Comparison of ENCODE assay signal across 10 mouse cellular contexts in the genomic region with DNA sequence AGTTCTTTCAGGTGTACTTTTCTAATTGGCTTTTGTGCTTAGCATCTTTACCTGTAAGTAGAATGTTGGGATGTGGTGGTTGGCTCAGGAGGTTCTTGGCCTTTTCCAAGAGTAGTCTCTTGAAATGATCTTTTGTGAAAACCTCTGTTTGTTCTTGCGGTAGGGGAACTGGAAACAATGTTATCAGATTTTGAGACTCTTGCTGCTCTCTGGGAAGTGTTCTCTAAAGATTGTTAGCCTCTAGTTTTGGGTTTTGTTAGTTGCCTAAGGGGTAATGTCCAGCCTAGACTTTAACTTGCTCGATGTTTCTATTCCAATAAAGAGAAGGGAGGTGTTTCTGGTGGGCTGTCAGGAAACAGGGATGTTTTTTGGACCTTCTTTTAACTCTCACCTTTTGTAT. TPM values are rescaled to one million over a fixed set of nuclear protein-coding genes. Genes with fewer than 3 reads are reported as not detected.
A peak's percentile ranks its signal among the peaks of the same experiment; 100 is the strongest.
DNase-seq lines count a peak whose midpoint lies in the region; ATAC-seq and TF ChIP-seq lines count a peak whose summit lies in the region.
"Had no signal": no experiment of that assay in that cellular context is flagged by ENCODE, and none has a peak within 500 bp of the region (broad histone marks: within the 10 kb centered on the region; RNA-seq: fewer than 3 reads in every experiment).

No protein-coding gene starts in this region.

- no peaks in the 10 kb centered on the region for H3K9me3 ChIP-seq in lung, embryonic 16.5 days (ENCODE audit: control insufficient read depth, low read length)
- H3K9me3 ChIP-seq in forebrain, embryonic 12.5 days: no peaks in the 10 kb centered on the region
- H3K9me3 ChIP-seq in limb, embryonic 13.5 days: no peaks in the 10 kb centered on the region

- TF ChIP-seq CTCF in olfactory bulb, adult 2 months (IDR thresholded peaks at IDR 0.05; ENCODE audit: insufficient read depth, low read depth, low read length): no peak

- intact Hi-C loops in left cerebral cortex, postnatal 36 days (cut with DNase I): no loop called here

- no peak overlapping the region for H3K27ac ChIP-seq in lung, embryonic 16.5 days (ENCODE audit: low read length)
- no peak overlapping the region for H3K27ac ChIP-seq in forebrain, embryonic 12.5 days
- no peak overlapping the region for H3K27ac ChIP-seq in limb, embryonic 13.5 days
- H3K27ac ChIP-seq in olfactory bulb, adult 2 months (ENCODE audit: insufficient read depth, low read depth, low read length): no peak overlapping the region

- H3K4me2 ChIP-seq in lung, embryonic 16.5 days (ENCODE audit: low read depth, low read length): peak overlapping the region; percentile 95
- H3K4me2 ChIP-seq in forebrain, embryonic 12.5 days: peak overlapping the region; percentile 60
- peak overlapping the region; percentile 84 for H3K4me2 ChIP-seq in limb, embryonic 13.5 days (replicated peaks)

- H3K4me3 ChIP-seq in lung, embryonic 16.5 days (ENCODE audit: low read length): peak overlapping the region; percentile 95
- H3K4me3 ChIP-seq in forebrain, embryonic 12.5 days (replicated peaks): peak overlapping the region; percentile 99
- H3K4me3 ChIP-seq in limb, embryonic 13.5 days: peak overlapping the region; percentile 94
- H3K4me3 ChIP-seq in olfactory bulb, adult 2 months (ENCODE audit: insufficient read depth, low read depth, low read length): peak overlapping the region; percentile 99; the same call in 1 of the 2 replicates

- no peak for ATAC-seq in lung, embryonic 16.5 days (ENCODE audit: low read depth)
- ATAC-seq in forebrain, embryonic 12.5 days (ENCODE audit: low FRiP score): no peak
- no peak for ATAC-seq in limb, embryonic 13.5 days (ENCODE audit: low FRiP score, low read depth)

- WGBS in lung, embryonic 16.5 days: 32% methylated on average over 2 of the region's 2 CpGs
- whole genome bisulfite sequencing in forebrain, embryonic 12.5 days: 47% methylated on average over 2 of the region's 2 CpGs
- 51% methylated on average over 2 of the region's 2 CpGs for WGBS in limb, embryonic 13.5 days
- WGBS in olfactory bulb, adult 2 months: 21% methylated on average over 2 of the region's 2 CpGs

- DNase-seq in lung, postnatal 14 days: no peak
- no peak for DNase-seq in T-cell, adult 2 months (ENCODE audit: low spot score)
- DNase-seq in left cerebral cortex, postnatal 36 days (ENCODE audit: low spot score in 2 of 2): no peak
- DNase-seq in spleen, postnatal 14 days (ENCODE audit: low spot score in 2 of 2): no peak
- DNase-seq: adrenal gland, adult 2 months had no signal

- H3K4me1 ChIP-seq in lung, embryonic 16.5 days (replicated peaks; ENCODE audit: control insufficient read depth, insufficient read depth, low read length): peaks cover 14% of the 10 kb centered on the region
- peaks cover 19% of the 10 kb centered on the region for H3K4me1 ChIP-seq in forebrain, embryonic 12.5 days
- H3K4me1 ChIP-seq in limb, embryonic 13.5 days: peaks cover 21% of the 10 kb centered on the region
- peaks cover 5% of the 10 kb centered on the region; the same call in 1 of the 2 replicates for H3K4me1 ChIP-seq in olfactory bulb, adult 2 months (ENCODE audit: control insufficient read depth, insufficient read depth, low read length)

- no peak for TF ChIP-seq POLR2A in olfactory bulb, adult 2 months (IDR thresholded peaks at IDR 0.05; ENCODE audit: insufficient read depth, low read depth, low read length)

- no peaks in the 10 kb centered on the region for H3K27me3 ChIP-seq in lung, embryonic 16.5 days (ENCODE audit: control insufficient read depth, insufficient read depth, low read depth, low read length)
- 0 out of 2 replicates have a peak, but pooled peaks cover 10% of the 10 kb centered on the region for H3K27me3 ChIP-seq in forebrain, embryonic 12.5 days
- no peaks in the 10 kb centered on the region for H3K27me3 ChIP-seq in limb, embryonic 13.5 days

- no peaks in the 10 kb centered on the region for H3K36me3 ChIP-seq in lung, embryonic 16.5 days (ENCODE audit: control insufficient read depth, insufficient read depth, low read length)
- no peaks in the 10 kb centered on the region for H3K36me3 ChIP-seq in forebrain, embryonic 12.5 days (replicated peaks)
- no peaks in the 10 kb centered on the region for H3K36me3 ChIP-seq in limb, embryonic 13.5 days

- no peak overlapping the region for H3K9ac ChIP-seq in lung, embryonic 16.5 days (ENCODE audit: low read length)
- H3K9ac ChIP-seq in forebrain, embryonic 12.5 days: peak overlapping the region; percentile 99; the same call in 1 of the 2 replicates
- no peak overlapping the region for H3K9ac ChIP-seq in limb, embryonic 13.5 days

RNA-seq across cellular contexts. Expression of a gene that starts 1.5 kb away (rescaled TPM):
- polyA plus RNA-seq in lung, embryonic 16.5 days (2015; fragmentation: Nextera tagmentation; extraction: Ambion mirVana): 30.0 and 30.2 TPM in 2 replicates
- 55.2 and 57.7 TPM in 2 replicates for polyA plus RNA-seq in forebrain, embryonic 12.5 days (2016; fragmentation: Nextera tagmentation; extraction: Ambion mirVana)
- 38.5 and 39.7 TPM in 2 replicates for polyA plus RNA-seq in limb, embryonic 13.5 days (2015; fragmentation: Nextera tagmentation; extraction: Ambion mirVana)
- not detected in 2 replicates for polyA plus RNA-seq in olfactory bulb, adult 2 months (2012; ENCODE audit: insufficient read depth, insufficient read length, low replicate concordance, missing spikeins)
- total RNA-seq in left cerebral cortex, postnatal 36 days (2021): 100 to 1,000 TPM; 124 to 125 TPM

RNA-seq across cellular contexts. Expression of a gene that starts 33.6 kb away (rescaled TPM):
- 0.20 and 0.35 TPM in 2 replicates for polyA plus RNA-seq in lung, embryonic 16.5 days (2015; fragmentation: Nextera tagmentation; extraction: Ambion mirVana)
- not detected in 2 replicates for polyA plus RNA-seq in forebrain, embryonic 12.5 days (2016; fragmentation: Nextera tagmentation; extraction: Ambion mirVana)
- 0.22 and 0.23 TPM in 2 replicates for polyA plus RNA-seq in limb, embryonic 13.5 days (2015; fragmentation: Nextera tagmentation; extraction: Ambion mirVana)
- not detected in 2 replicates for polyA plus RNA-seq in olfactory bulb, adult 2 months (2012; ENCODE audit: insufficient read depth, insufficient read length, low replicate concordance, missing spikeins)
- total RNA-seq in left cerebral cortex, postnatal 36 days (2021): not detected
- total RNA-seq: gastrocnemius, adult 8-10 months had no signal

Comparison
In these comparisons a context has a peak if more than half of its experiments do, and no peak if none do; other contexts are left out.
1. RNA of a gene that starts 1.5 kb away (polyA plus RNA-seq): 55.2 to 57.7 TPM in forebrain, embryonic 12.5 days, 38.5 to 39.7 TPM in limb, embryonic 13.5 days and 30.0 to 30.2 TPM in lung, embryonic 16.5 days; not detected in olfactory bulb, adult 2 months; every median in the first group is over 10 times any median in the second.
2. Peak in every context shown above with its lines, with median percentiles within 50 percentile points of each other: H3K4me2 ChIP-seq and H3K4me3 ChIP-seq.